ENCODE assay signal across 11 mouse cellular contexts in genomic region chr2:31636742-31637141, GRCm38 (mm10). TPM values are rescaled to one million over a fixed set of nuclear protein-coding genes. Genes with fewer than 3 reads are reported as not detected.
DNase-seq lines count a peak whose midpoint lies in the region; ATAC-seq and TF ChIP-seq lines count a peak whose summit lies in the region.
"Had no signal": no experiment of that assay in that cellular context is flagged by ENCODE, and none has a peak within 500 bp of the region (broad histone marks: within the 10 kb centered on the region; RNA-seq: fewer than 3 reads in every experiment).

No protein-coding gene starts in this region.

- no peak for TF ChIP-seq EP300 in heart, postnatal 0 days (IDR thresholded peaks at IDR 0.05; ENCODE audit: low read depth)

- H3K4me2 ChIP-seq in heart, postnatal 0 days (ENCODE audit: low read depth, low read length), result no peak overlapping the region
- H3K4me2 ChIP-seq in hindbrain, embryonic 15.5 days, result peak overlapping the region; percentile 42
- peak overlapping the region; percentile 38 for H3K4me2 ChIP-seq in midbrain, postnatal 0 days (ENCODE audit: low read depth, low read length, poor library complexity, severe bottlenecking)

- intact Hi-C loops in heart, postnatal 25 days (cut with DNase I), result no loop called here

- peak overlapping the region; percentile 17; the same call in 1 of the 2 replicates for H3K4me3 ChIP-seq in heart, postnatal 0 days (ENCODE audit: low read depth, low read length)
- H3K4me3 ChIP-seq in hindbrain, embryonic 15.5 days, result peak overlapping the region; percentile 17
- H3K4me3 ChIP-seq in midbrain, postnatal 0 days (ENCODE audit: low read depth, low read length), result peak overlapping the region; percentile 15; the same call in 1 of the 2 replicates
- H3K4me3 ChIP-seq: layer of hippocampus, adult 2 months had no signal

- H3K27ac ChIP-seq in heart, postnatal 0 days (ENCODE audit: low read depth), result no peak overlapping the region
- H3K27ac ChIP-seq in hindbrain, embryonic 15.5 days (replicated peaks), result no peak overlapping the region
- no peak overlapping the region for H3K27ac ChIP-seq in midbrain, postnatal 0 days (ENCODE audit: low read depth, low read length)
- H3K27ac ChIP-seq: layer of hippocampus, adult 2 months had no signal

- H3K9ac ChIP-seq in heart, postnatal 0 days (replicated peaks; ENCODE audit: low read depth, low read length), result no peak overlapping the region
- no peak overlapping the region for H3K9ac ChIP-seq in hindbrain, embryonic 15.5 days
- no peak overlapping the region for H3K9ac ChIP-seq in midbrain, postnatal 0 days (replicated peaks; ENCODE audit: low read length, poor library complexity, severe bottlenecking)

- H3K27me3 ChIP-seq in heart, postnatal 0 days (ENCODE audit: control insufficient read depth, insufficient read depth, low read length), result peaks cover 100% of the 10 kb centered on the region
- peaks cover 78% of the 10 kb centered on the region for H3K27me3 ChIP-seq in hindbrain, embryonic 15.5 days
- H3K27me3 ChIP-seq in midbrain, postnatal 0 days (ENCODE audit: insufficient read depth, low read length), result peaks cover 69% of the 10 kb centered on the region
- H3K27me3 ChIP-seq: CH12.LX had no signal

- no peaks in the 10 kb centered on the region for H3K9me3 ChIP-seq in heart, postnatal 0 days (replicated peaks; ENCODE audit: control insufficient read depth, low read length)
- H3K9me3 ChIP-seq in hindbrain, embryonic 15.5 days, result no peaks in the 10 kb centered on the region
- H3K9me3 ChIP-seq in midbrain, postnatal 0 days (ENCODE audit: low read length), result no peaks in the 10 kb centered on the region

- WGBS in heart, postnatal 0 days, result 3% methylated on average over 34 of the region's 35 CpGs
- under 1% methylated on average over 35 of the region's 35 CpGs for WGBS in hindbrain, embryonic 15.5 days
- WGBS in midbrain, postnatal 0 days, result under 1% methylated on average over 32 of the region's 35 CpGs

- 0 out of 2 replicates have a peak, but pooled peaks cover 4% of the 10 kb centered on the region for H3K4me1 ChIP-seq in heart, postnatal 0 days (ENCODE audit: control insufficient read depth, insufficient read depth)
- peaks cover 61% of the 10 kb centered on the region for H3K4me1 ChIP-seq in hindbrain, embryonic 15.5 days (replicated peaks)
- peaks cover 17% of the 10 kb centered on the region for H3K4me1 ChIP-seq in midbrain, postnatal 0 days (ENCODE audit: insufficient read depth, low read length)

- no peak for ATAC-seq in heart, postnatal 0 days (ENCODE audit: insufficient read depth, low read depth)
- peak; percentile 59; the same call in 1 of the 2 replicates for ATAC-seq in hindbrain, embryonic 15.5 days (ENCODE audit: low FRiP score, low read depth)
- ATAC-seq in midbrain, postnatal 0 days (ENCODE audit: low FRiP score), result no peak

- H3K36me3 ChIP-seq in heart, postnatal 0 days (replicated peaks; ENCODE audit: control insufficient read depth, insufficient read depth, low read length), result no peaks in the 10 kb centered on the region
- H3K36me3 ChIP-seq in hindbrain, embryonic 15.5 days, result no peaks in the 10 kb centered on the region
- H3K36me3 ChIP-seq in midbrain, postnatal 0 days (ENCODE audit: insufficient read depth, low read length), result no peaks in the 10 kb centered on the region

- TF ChIP-seq CTCF in heart, postnatal 0 days (IDR thresholded peaks at IDR 0.05; ENCODE audit: low read depth), result no peak
- no peak for TF ChIP-seq CTCF in midbrain, postnatal 0 days (IDR thresholded peaks at IDR 0.05)

- DNase-seq in heart, postnatal 0 days (ENCODE audit: low spot score), result no peak
- DNase-seq in heart, postnatal 25 days (ENCODE audit: low spot score), result no peak
- peak; percentile 86 for DNase-seq in embryo, embryonic 10.5 days (ENCODE audit: low spot score)
- peak; percentile 3 for DNase-seq in midbrain, postnatal 0 days (ENCODE audit: low spot score)
- DNase-seq in cerebellum, adult 11-12 months, result no peak
- DNase-seq in left cerebral cortex, adult 11 months (ENCODE audit: low spot score), result no peak
- DNase-seq in layer of hippocampus, adult 8-10 months (ENCODE audit: low spot score in 2 of 2), result no peak

RNA-seq across cellular contexts. Expression of gene Prdm12, which starts 3.1 kb away (rescaled TPM):
- not detected in 2 replicates for total RNA-seq in heart, postnatal 0 days (2014; rRNA removed; ENCODE audit: low replicate concordance)
- not detected in 2 replicates for polyA plus RNA-seq in heart, postnatal 0 days (2015; fragmentation: Nextera tagmentation; extraction: Ambion mirVana)
- total RNA-seq in heart, postnatal 25 days (2021), result not detected
- polyA plus RNA-seq in hindbrain, embryonic 15.5 days (2015; fragmentation: Nextera tagmentation; extraction: Ambion mirVana), result 1.7 and 3.1 TPM in 2 replicates
- total RNA-seq in midbrain, postnatal 0 days (2014; rRNA removed), result 0.99 and 1.4 TPM in 2 replicates
- polyA plus RNA-seq in midbrain, postnatal 0 days (2015; fragmentation: Nextera tagmentation; extraction: Ambion mirVana), result 1.9 and 2.4 TPM in 2 replicates
- total RNA-seq in layer of hippocampus, adult 8-10 months (2022), result under 1 TPM in 2 of 4 experiments, not detected in 2; 0.14 to 0.37 TPM
- total RNA-seq: CH12.LX had no signal
- polyA plus RNA-seq: testis, adult 2 months had no signal

RNA-seq across cellular contexts. Expression of gene Exosc2, which starts 33.8 kb away (rescaled TPM):
- 22.0 and 39.8 TPM in 2 replicates for total RNA-seq in heart, postnatal 0 days (2014; rRNA removed; ENCODE audit: low replicate concordance)
- polyA plus RNA-seq in heart, postnatal 0 days (2015; fragmentation: Nextera tagmentation; extraction: Ambion mirVana), result 17.9 and 19.9 TPM in 2 replicates
- total RNA-seq in heart, postnatal 25 days (2021), result 1 to 10 TPM; 8.3 to 9.6 TPM
- polyA plus RNA-seq in hindbrain, embryonic 15.5 days (2015; fragmentation: Nextera tagmentation; extraction: Ambion mirVana), result 42.0 and 42.4 TPM in 2 replicates
- 26.7 and 27.4 TPM in 2 replicates for total RNA-seq in midbrain, postnatal 0 days (2014; rRNA removed)
- 32.2 and 36.8 TPM in 2 replicates for polyA plus RNA-seq in midbrain, postnatal 0 days (2015; fragmentation: Nextera tagmentation; extraction: Ambion mirVana)
- 10 to 100 TPM; 22.7 to 25.3 (median 23.5) TPM for total RNA-seq in layer of hippocampus, adult 8-10 months (2022)

RNA-seq across cellular contexts. Expression of gene Abl1, which starts 51.4 kb away (rescaled TPM):
- total RNA-seq in heart, postnatal 0 days (2014; rRNA removed; ENCODE audit: low replicate concordance), result 69.3 and 83.2 TPM in 2 replicates
- 12.7 and 14.5 TPM in 2 replicates for polyA plus RNA-seq in heart, postnatal 0 days (2015; fragmentation: Nextera tagmentation; extraction: Ambion mirVana)
- total RNA-seq in heart, postnatal 25 days (2021), result 10 to 100 TPM; 29.8 to 35.0 TPM
- polyA plus RNA-seq in hindbrain, embryonic 15.5 days (2015; fragmentation: Nextera tagmentation; extraction: Ambion mirVana), result 17.6 and 18.1 TPM in 2 replicates
- total RNA-seq in midbrain, postnatal 0 days (2014; rRNA removed), result 44.9 and 50.1 TPM in 2 replicates
- 13.1 and 13.8 TPM in 2 replicates for polyA plus RNA-seq in midbrain, postnatal 0 days (2015; fragmentation: Nextera tagmentation; extraction: Ambion mirVana)
- 10 to 100 TPM; 45.2 to 52.9 (median 46.9) TPM for total RNA-seq in layer of hippocampus, adult 8-10 months (2022)

Comparison
In these comparisons a context has a peak if more than half of its experiments do, and no peak if none do; other contexts are left out.
1. DNase-seq: peak in embryo, embryonic 10.5 days (single experiment) and midbrain, postnatal 0 days (single experiment); none in heart, postnatal 0 days (single experiment), heart, postnatal 25 days (single experiment), cerebellum, adult 11-12 months (single experiment), left cerebral cortex, adult 11 months (single experiment) and layer of hippocampus, adult 8-10 months (0 of 2).
2. Peak in every context shown above with its lines, with median percentiles within 50 percentile points of each other: H3K4me3 ChIP-seq.